Mouse (Mus musculus): ENCODE measurements around the gene Olfr1502. TPM values are rescaled to one million over a fixed set of nuclear protein-coding genes. Genes with fewer than 3 reads are reported as not detected.

Gene Olfr1502
- polyA plus RNA-seq, 1 experiment from 2014 or later: not detected

Other genes starting within 250 kb of the Olfr1502 start
- not detected in 2 replicates for gene Olfr1487, start 244.4 kb upstream of the Olfr1502 start, polyA plus RNA-seq (2014; fragmentation: Nextera tagmentation; extraction: Ambion mirVana)
- gene Olfr1489, start 230.2 kb upstream of the Olfr1502 start, polyA plus RNA-seq (2014; fragmentation: Nextera tagmentation; extraction: Ambion mirVana): not detected in 2 replicates
- gene Olfr1490, start 210.7 kb upstream of the Olfr1502 start, polyA plus RNA-seq (2014; fragmentation: Nextera tagmentation; extraction: Ambion mirVana): not detected in 2 replicates
- gene Olfr1491, start 164.5 kb upstream of the Olfr1502 start, polyA plus RNA-seq (2014; fragmentation: Nextera tagmentation; extraction: Ambion mirVana): not detected in 2 replicates
- gene Olfr1493-ps1, start 138.5 kb upstream of the Olfr1502 start, polyA plus RNA-seq (2014; fragmentation: Nextera tagmentation; extraction: Ambion mirVana): 0.10 TPM in 1 of 2 replicates, not detected in the other
- not detected in 2 replicates for gene Olfr1494, start 122.1 kb upstream of the Olfr1502 start, polyA plus RNA-seq (2014; fragmentation: Nextera tagmentation; extraction: Ambion mirVana)
- gene Olfr1495, start 97.2 kb upstream of the Olfr1502 start, polyA plus RNA-seq (2014; fragmentation: Nextera tagmentation; extraction: Ambion mirVana): not detected in 2 replicates
- gene Olfr1496, start 83.9 kb upstream of the Olfr1502 start, polyA plus RNA-seq (2014; fragmentation: Nextera tagmentation; extraction: Ambion mirVana): not detected in 2 replicates
- 0.13 TPM in 1 of 2 replicates, not detected in the other for gene Olfr1497, start 63.6 kb upstream of the Olfr1502 start, polyA plus RNA-seq (2014; fragmentation: Nextera tagmentation; extraction: Ambion mirVana)
- not detected in 2 replicates for gene Olfr1499, start 42.3 kb upstream of the Olfr1502 start, polyA plus RNA-seq (2014; fragmentation: Nextera tagmentation; extraction: Ambion mirVana)
- not detected in 2 replicates for gene Olfr1500, start 31.3 kb upstream of the Olfr1502 start, polyA plus RNA-seq (2014; fragmentation: Nextera tagmentation; extraction: Ambion mirVana)
- gene Olfr1501, start 11.1 kb upstream of the Olfr1502 start, polyA plus RNA-seq (2014; fragmentation: Nextera tagmentation; extraction: Ambion mirVana): 0.14 TPM in 1 of 2 replicates, not detected in the other
- not detected in 2 replicates for gene Olfr1504, start 36.1 kb downstream of the Olfr1502 start, polyA plus RNA-seq (2014; fragmentation: Nextera tagmentation; extraction: Ambion mirVana)
- gene Olfr1505, start 51.7 kb downstream of the Olfr1502 start, polyA plus RNA-seq (2014; fragmentation: Nextera tagmentation; extraction: Ambion mirVana): not detected in 2 replicates